Mouse (Mus musculus): ENCODE results near the gene Rnf180.
A peak's percentile ranks its signal among the peaks of the same experiment; 100 is the strongest.

Rnf180 gene

DNA sequence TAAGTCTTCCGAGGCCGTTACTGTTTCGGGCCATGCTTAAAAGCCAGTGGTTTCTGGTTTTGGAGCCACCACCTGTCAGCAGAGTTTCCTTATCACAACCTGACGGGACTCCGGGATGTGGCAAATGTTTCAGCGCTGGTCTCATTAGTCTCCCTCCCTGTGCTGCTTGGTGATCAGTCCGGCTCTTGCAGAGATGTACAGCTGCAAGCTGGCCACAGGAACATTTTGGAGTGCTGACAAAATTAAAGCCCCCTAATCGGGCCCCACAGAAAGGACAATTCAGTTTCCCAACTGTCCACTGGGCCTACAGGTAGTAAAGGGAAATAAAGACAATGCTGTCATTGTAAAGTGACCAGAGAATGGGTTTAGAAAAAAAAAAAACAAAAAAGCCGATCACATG, 44.4 kb downstream of the Rnf180 start:
- no peak for DNase-seq (ENCODE audit: low read depth, low spot score)

DNA sequence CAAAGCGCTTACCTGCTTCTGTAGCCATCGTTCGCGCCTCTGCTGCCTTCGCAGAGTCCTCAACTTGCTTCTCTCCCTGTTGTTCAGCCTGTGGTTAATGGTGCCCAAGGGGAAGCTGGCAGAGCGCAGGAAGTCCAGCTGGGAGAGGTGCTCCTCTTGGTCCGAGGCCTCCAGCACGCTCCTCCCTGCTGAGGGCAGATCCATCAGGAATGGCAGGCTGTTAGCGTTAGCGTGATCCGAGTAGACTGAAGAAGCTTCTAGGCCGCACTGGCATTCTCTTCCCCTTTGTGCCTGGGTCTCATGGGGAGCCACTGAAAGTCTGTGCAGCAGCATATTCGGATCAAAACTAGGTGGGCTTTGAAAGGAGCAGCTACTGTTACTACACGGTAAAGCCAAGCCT, 45.0 kb downstream of the Rnf180 start:
- peak; percentile 33 for DNase-seq (ENCODE audit: low read depth, low spot score)

DNA sequence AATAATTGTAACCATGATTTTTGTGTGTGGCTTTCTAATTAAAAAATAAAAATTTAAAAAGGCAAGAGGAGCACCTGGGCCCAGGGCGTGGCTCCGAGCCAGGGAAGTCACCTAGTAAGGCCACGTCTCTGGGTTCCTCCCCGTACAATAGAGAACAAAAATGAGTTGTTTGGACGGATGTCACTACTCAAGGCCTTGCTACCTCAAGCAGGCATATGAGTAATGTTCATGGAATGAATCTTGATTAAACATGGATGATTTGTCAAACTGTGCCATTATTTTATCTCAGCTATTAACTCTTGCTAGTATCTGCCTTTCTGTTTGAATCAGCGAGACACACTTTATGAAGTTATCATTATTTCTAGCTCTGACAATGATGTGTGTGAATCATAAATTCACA, 46.9 kb downstream of the Rnf180 start:
- no peak for DNase-seq (ENCODE audit: low read depth, low spot score)

DNA sequence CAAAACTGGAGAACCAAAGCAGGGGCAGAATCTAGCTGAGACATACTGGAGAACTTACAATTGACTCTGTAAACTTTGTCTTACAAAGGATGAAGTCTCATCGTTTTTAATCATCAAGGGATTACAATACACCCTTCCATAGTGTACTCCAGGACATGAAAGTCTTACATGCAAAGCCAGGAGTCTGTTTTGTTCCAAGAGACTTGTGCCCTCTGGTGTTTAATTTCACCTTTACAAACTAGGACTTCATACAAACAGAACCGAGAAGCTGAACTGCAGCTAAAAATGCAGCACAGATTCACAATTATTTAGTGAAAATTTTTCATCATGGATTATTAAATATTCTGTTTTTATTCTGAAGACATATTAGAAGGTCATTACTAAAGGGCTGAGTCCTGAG, 53.8 kb downstream of the Rnf180 start:
- no peak for DNase-seq (ENCODE audit: low read depth, low spot score)

DNA sequence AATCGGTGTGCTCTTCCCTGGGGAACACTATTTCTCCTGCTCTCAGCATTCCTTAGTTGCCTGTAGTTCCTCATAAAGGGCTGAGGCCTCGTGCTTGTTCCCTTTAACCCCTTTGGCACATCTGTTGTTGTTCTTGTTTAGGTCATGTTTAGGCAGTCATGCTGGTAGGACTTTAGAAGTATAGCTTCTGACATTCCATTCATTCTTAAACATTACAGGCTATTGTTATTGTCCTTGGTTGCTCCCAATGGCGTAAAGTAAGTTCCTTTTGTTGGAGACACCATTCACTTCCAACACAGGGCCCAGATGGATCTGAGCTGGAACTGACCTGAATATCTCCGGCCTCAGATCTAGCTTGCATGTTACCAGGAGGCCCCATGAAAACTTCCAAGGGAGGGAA, 67.5 kb downstream of the Rnf180 start:
- DNase-seq (ENCODE audit: low read depth, low spot score) = peak; percentile 80

DNA sequence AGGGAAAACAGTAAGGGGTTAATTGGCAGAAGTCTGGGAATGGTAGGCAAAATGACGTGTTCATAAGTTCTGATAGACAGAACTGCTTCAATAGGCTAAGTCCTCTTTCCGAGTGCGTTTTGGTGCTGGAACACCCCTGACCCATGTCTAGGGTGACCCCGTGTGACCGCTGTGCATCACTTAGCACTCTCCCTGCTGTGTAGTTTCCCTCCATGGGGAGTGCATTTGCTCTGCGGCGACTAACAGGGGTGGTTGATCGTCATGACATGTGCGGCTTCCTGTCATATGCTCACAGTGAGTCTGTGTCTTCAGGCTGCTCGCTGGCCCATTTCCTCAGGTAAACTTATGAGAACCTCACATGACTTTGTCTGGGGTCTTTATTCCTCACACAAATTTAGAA, 70.6 kb downstream of the Rnf180 start:
- no peak for DNase-seq (ENCODE audit: low read depth, low spot score)

DNA sequence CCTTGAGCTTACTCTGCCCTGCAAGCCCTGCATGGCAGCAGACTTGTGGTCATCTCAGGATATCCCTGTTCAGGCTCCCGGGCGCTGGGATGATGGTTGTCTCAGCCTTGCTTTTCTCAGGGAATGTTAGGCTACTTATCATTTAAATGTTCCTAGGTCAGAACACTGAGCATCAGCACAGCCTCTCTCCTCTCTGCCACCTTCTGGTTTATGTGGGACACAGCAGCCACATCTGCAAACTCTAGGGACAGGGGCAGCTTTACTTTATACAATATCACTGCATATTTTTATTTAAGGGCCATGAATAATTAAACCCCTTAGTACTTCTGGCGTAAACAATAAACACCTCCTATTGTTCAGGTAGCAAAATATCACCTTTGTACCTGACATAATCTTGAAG, 71.5 kb downstream of the Rnf180 start:
- DNase-seq (ENCODE audit: low read depth, low spot score) = peak; percentile 41

DNA sequence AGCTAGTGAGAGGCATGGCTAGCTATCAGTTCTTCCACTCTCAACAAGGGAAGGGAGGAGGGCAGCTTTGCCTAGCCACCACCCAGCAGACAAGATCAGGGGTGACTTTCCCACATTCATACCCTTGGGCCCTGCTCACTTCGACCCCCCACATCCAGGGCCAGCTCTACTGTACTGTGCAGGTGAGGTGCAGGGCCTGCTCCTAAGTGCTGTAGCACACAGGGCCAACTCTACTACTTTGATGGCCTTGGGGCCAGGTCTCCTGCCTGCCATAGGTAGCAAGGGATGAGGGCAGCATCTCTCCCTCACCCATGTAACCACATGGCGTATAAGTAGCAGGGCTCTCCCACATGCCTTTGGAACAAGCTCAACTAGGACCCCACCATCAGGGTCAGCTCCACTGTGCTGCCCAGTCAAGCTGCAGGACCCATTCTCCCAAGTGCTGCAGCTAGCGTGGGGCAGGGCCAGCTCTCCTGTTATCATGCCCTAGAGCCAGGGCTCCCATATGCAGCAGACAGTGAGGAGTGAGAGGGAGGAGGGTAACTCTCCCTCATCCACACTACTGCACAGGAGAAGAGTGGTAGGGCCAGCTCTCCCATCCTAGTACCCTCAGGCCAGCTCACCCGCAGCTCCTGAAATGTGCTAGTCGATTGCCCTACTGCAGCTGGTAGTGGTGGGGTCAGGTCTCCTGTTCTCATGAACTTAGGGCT, 72.4 kb downstream of the Rnf180 start:
- DNase-seq (ENCODE audit: low read depth, low spot score) = no peak

DNA sequence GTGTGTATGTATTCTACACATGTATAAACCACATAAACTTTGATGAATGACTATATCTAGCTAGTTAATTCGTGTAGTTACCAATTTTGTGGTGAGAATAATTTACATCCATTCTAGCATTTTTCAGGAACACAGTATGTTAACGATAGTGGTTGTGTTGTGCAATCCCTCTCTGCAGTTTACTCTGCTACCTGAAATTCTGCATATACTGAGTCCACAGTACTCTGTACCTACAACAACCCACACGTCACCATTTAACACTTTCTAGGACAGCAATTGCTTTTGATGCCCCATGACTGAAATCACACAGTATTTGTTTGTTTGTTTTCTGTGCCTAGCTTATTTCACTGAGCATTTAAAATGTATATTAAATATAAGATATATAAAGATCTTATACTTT, 83.9 kb downstream of the Rnf180 start:
- DNase-seq (ENCODE audit: low read depth, low spot score) = no peak

DNA sequence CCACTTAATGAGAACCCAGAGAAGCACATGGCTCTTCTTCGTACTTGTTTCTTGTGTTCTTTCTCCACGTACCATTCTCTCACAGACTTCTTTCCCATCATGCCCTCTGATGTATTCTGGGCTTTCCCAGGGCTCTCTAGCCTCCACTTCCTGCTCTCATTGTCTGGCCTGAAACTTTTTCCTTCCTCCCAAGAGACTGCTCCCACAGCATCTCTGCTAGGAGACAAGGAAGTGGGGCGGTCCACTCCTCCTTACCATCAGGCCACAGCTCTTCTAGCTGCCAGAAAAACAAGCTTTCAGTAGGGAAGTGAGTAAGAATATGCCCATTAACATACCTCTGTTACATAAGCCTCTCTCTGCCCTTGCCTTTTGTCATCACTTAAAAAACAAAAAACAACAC, 90.8 kb downstream of the Rnf180 start:
- DNase-seq (ENCODE audit: low read depth, low spot score) = no peak

DNA sequence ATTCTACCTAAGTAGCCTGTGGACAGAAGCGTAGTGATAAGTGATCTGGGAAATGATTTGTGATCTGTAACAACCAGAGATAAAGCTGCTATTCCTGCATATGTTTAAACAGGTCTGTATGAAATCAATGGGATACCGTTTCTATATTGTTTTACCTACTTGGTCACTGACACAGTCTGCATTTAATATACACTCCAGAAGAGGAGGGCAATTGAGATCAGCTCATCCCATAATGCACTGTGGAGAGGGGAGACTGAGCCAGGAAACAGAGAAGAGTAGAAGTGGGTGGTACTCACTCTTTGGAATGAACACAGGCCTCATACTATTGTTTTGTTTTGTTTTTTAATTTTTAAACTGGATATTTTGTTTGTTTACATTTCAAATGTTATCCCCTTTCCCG, 96.0 kb downstream of the Rnf180 start:
- no peak for DNase-seq (ENCODE audit: low read depth, low spot score)

DNA sequence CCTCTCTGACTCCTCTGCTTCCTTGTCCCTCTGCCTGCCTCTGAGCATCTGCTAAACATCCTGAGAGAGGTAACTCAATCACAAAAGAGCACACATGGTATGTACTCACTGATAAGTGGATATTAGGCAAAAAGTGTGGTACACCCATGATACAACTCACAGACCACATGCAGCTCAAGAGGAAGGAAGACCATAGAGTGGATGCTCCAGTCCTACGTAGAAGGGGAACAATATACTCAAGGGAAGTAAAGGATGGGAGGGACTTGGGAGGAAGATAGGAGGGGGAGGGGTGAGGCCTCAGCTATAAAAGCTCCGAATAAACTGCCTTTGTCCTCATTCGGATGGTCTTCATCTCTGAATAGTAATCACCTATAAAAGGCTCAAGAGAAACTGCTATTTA, 96.6 kb downstream of the Rnf180 start:
- DNase-seq (ENCODE audit: low read depth, low spot score) = no peak

DNA sequence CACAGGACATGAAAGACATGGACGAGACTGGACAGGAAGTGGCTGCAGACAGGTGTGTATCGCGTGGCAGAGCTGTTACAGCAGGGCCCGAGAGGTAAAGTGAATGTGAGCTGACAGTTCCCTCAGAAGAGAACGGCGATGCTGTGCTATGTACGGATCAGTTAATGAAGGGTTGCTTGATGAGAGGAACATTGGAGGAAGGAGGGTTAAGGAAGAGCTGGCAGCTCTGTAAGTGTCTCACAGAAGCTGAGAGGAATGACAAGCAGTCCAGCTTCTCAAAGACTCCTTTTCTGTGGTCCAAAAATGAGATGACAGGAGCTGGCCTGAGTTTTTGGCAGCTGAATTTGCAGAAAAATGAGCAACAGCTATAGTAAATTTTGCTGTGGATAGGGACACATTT, 101.0 kb downstream of the Rnf180 start:
- no peak for DNase-seq (ENCODE audit: low read depth, low spot score)

DNA sequence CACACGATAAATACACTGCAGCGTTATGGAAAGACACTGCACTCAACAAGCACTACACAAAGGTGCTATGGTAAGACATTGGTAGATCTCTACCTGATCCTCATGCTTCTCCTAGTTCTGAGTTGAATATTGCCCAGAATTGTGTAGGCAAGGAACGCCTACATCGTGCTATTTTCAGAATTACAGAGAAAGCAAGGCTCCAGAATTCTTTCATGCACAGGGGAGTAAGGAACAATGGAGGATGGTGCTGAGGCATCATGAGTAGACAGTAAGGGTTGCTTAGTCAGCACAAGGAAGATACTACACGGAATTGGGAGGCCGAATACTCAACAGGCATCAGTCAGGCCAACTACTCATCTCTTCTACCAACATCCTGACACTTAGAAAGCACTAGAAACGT, 105.9 kb downstream of the Rnf180 start:
- DNase-seq (ENCODE audit: low read depth, low spot score) = no peak

DNA sequence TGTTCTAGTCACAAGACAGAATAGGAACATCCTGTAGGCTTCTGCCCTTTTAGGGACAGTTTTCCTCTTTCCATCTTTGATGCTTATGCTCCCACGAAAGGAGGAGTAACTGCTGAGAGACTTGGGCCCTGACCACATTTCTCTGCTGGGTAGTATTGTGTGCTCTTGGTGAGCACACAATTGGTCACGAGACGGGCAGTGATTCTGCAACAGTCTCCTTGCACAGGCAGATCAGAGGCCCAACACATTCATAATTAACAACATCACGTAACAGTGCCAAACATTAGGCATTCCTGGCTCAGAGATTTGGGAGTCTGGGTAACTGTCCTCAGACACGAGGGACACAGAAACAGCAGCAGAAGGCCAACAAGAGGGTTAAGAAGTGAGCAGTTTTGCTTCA, 113.8 kb downstream of the Rnf180 start:
- DNase-seq (ENCODE audit: low read depth, low spot score) = no peak

DNA sequence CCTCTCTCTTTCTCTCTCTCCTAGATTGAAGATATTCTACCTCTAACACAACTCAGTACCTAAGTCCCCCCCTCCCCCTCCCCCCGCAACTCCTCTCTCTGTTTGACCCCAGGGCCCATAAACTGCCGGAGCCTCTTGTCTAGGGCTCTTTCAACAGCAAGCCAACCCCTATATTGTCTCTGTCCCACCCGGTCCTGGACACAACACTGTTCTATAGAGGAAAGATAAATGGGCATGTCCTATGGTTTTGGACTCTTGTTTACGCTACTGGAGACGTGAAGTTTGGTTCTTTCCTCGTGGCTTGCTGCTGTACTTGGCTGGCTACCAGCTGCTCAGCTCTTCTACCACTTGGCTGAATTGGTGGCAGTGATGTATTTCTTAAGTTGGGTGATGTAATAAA, 129.2 kb downstream of the Rnf180 start:
- no peak for DNase-seq (ENCODE audit: low read depth, low spot score)

DNA sequence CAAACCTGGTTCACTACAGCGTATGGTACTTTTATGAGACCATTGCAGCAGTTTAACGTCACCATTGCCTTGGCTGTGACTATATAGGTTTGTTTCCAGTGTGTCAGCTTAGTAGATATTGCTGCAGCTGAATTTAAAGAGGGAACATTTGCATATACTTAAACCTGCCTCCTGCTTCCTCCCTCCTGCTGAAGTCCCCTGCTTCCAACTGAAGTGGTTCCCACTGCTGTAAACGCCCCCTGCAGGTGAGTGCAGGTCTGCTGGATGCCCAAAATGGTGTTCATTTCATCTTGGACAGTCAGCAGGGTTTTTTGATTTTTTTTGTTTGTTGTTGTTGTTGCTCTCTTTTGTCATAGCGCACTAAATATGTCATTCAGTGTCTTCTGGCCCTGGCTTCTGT, 140.7 kb downstream of the Rnf180 start:
- peak; percentile 56 for DNase-seq (ENCODE audit: low read depth, low spot score)

DNA sequence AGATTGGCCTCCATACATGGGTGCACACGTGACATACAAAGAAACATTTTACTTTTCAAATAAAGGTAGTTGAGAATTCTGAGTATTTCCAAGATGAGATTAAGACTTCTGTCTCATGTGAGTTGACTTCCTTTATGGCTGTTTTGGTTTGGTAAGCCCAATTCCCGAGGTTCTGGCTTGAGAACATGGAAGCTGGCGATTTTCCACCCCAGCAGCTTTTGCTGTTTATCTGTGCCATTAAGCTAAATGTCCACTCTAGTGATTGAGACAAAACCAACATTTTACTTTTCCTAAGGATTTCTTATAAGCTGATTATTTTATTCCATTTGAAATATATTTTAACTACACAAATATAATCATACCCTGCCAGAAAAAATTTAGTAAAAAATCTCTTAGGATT, 144.6 kb downstream of the Rnf180 start:
- DNase-seq (ENCODE audit: low read depth, low spot score) = no peak

DNA sequence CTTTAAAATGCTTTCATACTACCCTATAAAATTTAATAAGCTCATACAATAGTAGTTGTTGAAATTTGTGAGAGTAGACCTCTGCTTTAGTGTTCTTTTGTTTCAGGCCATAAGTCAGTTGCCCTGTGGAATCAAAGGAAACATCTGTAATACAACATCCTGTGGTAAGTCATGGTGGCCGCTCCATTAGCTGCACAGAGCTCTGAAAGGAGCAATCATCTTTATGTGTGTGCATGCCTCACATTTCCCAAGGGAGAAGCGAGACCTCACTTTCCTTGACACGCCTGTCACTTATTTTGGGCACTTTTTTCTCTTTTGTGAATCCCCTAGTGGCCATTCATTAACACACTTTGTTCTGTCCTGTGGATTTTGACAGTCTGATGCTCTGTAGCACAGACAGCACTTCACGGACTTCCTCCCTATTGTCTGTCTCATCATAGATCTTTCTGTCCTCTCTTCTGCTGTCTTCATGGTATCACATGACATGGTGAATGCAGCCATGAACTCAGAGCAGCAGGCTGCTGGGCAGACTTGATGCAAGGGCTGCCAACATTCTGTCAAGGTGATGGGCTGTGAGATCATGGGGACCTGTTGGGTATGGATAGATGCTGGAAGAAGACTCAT, 146.7 kb downstream of the Rnf180 start:
- DNase-seq (ENCODE audit: low read depth, low spot score) = no peak

DNA sequence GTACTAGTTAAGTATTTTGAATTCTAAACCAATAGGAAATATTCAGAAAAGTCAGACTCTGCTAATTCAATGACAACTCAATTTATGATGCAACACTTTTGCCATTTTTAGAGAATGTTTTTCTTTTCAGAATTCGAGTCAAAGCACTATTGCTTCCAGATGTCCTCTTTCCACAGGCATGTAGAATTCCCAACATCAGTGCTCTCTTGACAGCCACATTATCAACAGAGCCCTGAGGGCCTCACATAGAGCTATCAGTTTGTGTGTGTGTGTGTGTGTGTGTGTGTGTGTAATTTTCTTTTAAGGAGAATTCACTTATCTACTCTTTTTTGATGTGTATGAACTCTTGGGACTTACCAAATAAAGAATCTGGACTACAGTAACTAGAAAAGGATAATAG, 147.8 kb downstream of the Rnf180 start:
- no peak for DNase-seq (ENCODE audit: low read depth, low spot score)

DNA sequence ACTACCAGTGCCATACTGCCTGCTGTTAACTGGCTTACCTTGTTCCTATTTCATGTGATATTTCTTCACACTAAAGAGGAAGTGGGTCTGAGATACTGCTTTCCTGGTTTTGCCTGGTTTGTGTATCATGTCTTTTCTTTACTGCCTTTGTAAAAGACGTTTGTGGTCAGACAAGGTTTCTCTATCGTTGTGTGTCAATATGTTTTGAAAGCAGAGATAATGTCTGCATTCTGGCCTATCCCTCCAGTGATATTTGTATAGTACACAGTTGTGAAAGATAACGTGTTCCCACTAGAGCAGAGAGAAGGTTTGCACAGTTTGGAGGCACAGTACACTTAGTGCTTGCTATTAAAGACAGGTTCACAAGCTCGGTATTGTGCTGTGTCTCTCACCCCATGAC, 154.7 kb downstream of the Rnf180 start:
- no peak for DNase-seq (ENCODE audit: low read depth, low spot score)

DNA sequence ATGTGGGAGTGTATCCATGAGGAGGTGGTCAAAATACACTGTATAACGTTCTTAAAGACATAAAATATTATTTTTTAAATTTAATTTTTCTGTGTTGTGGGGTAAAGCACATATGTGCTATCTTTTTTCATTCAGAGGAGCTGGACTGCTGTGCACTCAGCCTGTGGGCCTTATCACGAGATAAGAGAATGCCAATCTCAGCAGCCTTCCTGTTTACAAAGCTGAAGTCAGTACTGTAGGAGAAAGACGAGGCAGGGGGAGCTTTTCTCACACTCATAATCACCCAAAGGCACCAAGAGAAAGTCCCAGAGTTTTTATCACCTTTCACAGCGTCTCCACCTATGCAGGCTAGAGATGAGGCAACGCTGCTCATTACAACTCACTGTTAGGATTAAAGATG, 160.2 kb downstream of the Rnf180 start:
- no peak for DNase-seq (ENCODE audit: low read depth, low spot score)

DNA sequence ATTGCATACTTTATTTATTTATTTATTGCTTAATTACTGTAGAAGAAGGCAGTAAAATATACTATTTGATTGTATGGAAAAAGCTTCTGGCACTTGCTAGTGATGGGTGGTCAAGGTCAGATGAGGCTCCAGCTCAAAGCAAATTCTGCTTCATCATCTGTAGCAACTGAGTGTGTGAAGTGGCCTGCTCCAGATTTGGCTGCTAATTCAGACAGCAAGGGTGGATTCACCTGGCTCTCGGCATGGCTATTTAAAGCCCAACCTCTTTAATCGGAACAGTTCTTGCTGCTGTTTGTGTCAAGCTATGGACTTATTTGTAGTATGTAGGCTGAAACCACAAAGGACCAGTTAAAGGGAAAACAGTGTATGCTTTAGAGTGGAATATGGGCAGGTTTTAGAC, 161.8 kb downstream of the Rnf180 start:
- no peak for DNase-seq (ENCODE audit: low read depth, low spot score)

DNA sequence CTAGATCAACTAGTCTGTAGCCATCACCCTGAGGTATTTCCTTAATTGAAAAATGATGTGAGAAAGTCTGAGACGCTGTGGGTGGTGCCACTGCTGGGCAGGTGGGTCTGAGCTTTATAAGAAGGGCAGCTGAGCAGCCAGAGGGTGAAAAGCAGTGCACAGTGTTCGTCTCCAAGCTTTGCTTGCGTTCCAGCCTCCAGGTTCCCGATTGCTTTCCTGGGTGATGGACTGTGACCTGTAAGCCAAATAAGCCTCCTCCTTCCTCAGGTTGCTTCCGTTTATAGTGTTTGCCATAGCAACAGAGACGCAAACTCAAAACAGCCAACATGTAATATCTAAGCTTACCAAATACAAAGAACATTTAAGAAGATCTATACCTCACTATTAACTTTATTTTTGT, 162.2 kb downstream of the Rnf180 start:
- no peak for DNase-seq (ENCODE audit: low read depth, low spot score)
